Mouse (Mus musculus) midbrain, embryonic 14.5 days (tissue): ENCODE results near the gene 4931428F04Rik. TPM values are rescaled to one million over a fixed set of nuclear protein-coding genes. Genes with fewer than 3 reads are reported as not detected.

ENCODE experiments used
- ATAC-seq: fragments of 200-750 bp; cut with Nextera tagmentation; 2 replicates; pipeline ENCODE4 v1.8.0; 2017; ENCODE audit warnings: moderate number of reproducible peaks, moderate library complexity; ENCODE audit not compliant: low FRiP score, low TSS enrichment
- DNase-seq: peaks from one replicate; pipeline ENCODE4 v3.0.0-alpha.2; 2015
- H3K27ac ChIP-seq: fragments of 300-500 bp; sonication (generic); replicated peaks from 2 replicates; pipeline ENCODE4 v1.5.1; 2014; ENCODE audit warnings: mild to moderate bottlenecking, low read depth, low read length, moderate library complexity
- H3K27me3 ChIP-seq: fragments of 300-500 bp; sonication (generic); 2 replicates; pipeline ENCODE4 v1.6.1; 2014; ENCODE audit warnings: low read length, control low read depth, mixed read lengths; ENCODE audit not compliant: control insufficient read depth, insufficient read depth
- H3K36me3 ChIP-seq: fragments of 300-500 bp; sonication (generic); 2 replicates; pipeline ENCODE4 v1.6.1; 2014; ENCODE audit warnings: low read length, control low read depth; ENCODE audit not compliant: control insufficient read depth, insufficient read depth
- H3K4me1 ChIP-seq: fragments of 300-500 bp; sonication (generic); 2 replicates; pipeline ENCODE4 v1.6.1; 2014; ENCODE audit warnings: mild to moderate bottlenecking, antibody characterized with exemption, low read length, control low read depth; ENCODE audit not compliant: control insufficient read depth, insufficient read depth
- H3K4me2 ChIP-seq: fragments of 300-500 bp; sonication (generic); 2 replicates; pipeline ENCODE4 v1.6.1; 2014; ENCODE audit warnings: mild to moderate bottlenecking, low read length, moderate library complexity
- H3K4me3 ChIP-seq: fragments of 300-500 bp; sonication (generic); replicated peaks from 2 replicates; pipeline ENCODE4 v1.5.1; 2014; ENCODE audit warnings: low read depth, low read length
- H3K9ac ChIP-seq: fragments of 300-500 bp; sonication (generic); replicated peaks from 2 replicates; pipeline ENCODE4 v1.6.1; 2014; ENCODE audit warnings: mild to moderate bottlenecking, low read length, moderate library complexity
- H3K9me3 ChIP-seq: fragments of 300-500 bp; sonication (generic); 2 replicates; pipeline ENCODE4 v1.6.1; 2016; ENCODE audit warnings: low read length, control low read depth, mixed read lengths; ENCODE audit not compliant: control insufficient read depth
- WGBS: fragments of 180-500 bp; shearing (Covaris S2); extraction: QIAGEN DNeasy Blood & Tissue Kit; methylation state at CpG from one replicate; pipeline ENCODE4 v1.1.7; 2014; 5-methylcytosine and 5-hydroxymethylcytosine counted together
- polyA plus RNA-seq: library from polyadenylated mRNA; unstranded; fragments of >200 nt; fragmentation: Nextera tagmentation; extraction: Ambion mirVana; gene quantifications from 2 replicates; pipeline ENCODE4 v1.2.1, GENCODE M21; 2014

Gene 4931428F04Rik
- polyA plus RNA-seq, 1 experiment from 2014 or later: 98.8 TPM

DNA sequence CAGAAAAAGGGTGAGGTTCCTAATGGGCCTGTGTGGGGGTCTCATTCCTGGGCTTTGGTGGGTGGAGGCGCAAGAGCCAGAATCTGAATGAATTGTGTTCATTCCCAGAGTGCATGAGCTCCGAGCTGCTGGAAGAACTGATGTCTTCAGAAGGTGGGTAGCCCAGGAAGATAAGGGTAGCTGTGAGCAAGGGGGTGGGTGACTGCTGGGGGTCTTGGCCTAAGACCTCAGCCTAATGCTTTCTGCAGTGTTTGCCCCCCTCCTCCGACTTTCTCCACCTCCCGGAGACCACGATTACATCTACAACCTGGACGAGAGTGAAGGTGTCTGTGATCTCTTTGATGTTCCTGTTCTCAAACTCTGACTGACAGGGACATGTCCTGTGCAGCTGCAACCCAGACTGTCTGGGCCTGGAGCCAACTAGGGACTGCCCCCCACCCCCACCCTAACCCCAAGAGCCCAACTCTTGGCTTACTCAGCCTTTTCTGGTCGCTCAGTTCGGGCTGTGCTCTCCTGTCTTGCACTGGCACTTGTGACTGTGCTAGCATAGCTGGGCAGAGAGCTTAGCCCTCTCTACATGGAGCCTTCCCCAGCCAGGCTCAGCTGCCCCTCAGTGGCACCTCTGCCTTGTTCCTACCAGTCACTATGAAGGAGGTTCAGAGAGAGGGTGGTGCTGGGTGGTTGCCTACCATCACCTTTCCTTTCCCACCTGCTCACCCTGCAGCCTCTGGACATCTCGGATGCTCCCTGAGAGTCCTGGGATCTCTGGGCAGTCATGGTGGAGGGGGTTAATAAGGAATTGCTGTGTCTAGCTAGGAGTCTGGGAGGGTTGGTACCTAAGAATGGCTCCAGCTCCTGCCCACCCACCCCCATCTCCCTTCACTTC, 14.9 kb upstream of the 4931428F04Rik start:
- no peak overlapping the region for H3K9ac ChIP-seq
- H3K9me3 ChIP-seq: no peaks in the 10 kb centered on the region
- WGBS: 78% methylated on average over 9 of the region's 9 CpGs
- no peaks in the 10 kb centered on the region for H3K27me3 ChIP-seq
- H3K27ac ChIP-seq: no peak overlapping the region
- H3K4me2 ChIP-seq: no peak overlapping the region
- H3K36me3 ChIP-seq: peaks cover 88% of the 10 kb centered on the region
- H3K4me3 ChIP-seq: no peak overlapping the region
- H3K4me1 ChIP-seq: peaks cover 9% of the 10 kb centered on the region; the same call in 1 of the 2 replicates
- peak; percentile 49 for DNase-seq
- ATAC-seq: peak; percentile 33; the same call in 1 of the 2 replicates

DNA sequence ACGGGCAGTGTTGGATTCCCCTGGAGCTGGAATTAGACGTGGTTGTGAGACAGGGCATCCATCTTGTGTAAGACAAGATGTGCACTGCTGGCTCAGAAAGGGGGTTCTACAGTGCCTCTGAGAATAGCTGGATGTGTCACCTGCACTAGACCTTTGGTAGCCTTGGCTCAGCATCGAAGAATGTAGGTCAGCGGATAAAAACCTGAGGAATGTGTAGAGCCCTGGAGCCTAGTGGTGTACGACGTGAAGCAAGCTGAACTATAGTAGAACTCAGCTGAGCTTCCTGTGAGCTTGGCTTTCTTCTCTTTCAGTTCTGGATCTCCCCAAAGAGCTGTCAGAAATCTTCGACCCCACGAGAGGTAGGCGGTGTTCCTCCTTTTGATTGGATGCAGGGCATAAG, 14.2 kb upstream of the 4931428F04Rik start:
- Histone ChIP-seq H3K4me3 (no peak overlapping the region), H3K9ac (no peak overlapping the region), H3K27me3 (no peaks in the 10 kb centered on the region), H3K27ac (no peak overlapping the region), H3K4me2 (no peak overlapping the region), H3K9me3 (no peaks in the 10 kb centered on the region), H3K36me3 (peaks cover 87% of the 10 kb centered on the region), H3K4me1 (peaks cover 13% of the 10 kb centered on the region; the same call in 1 of the 2 replicates)
- no peak for DNase-seq
- ATAC-seq: no peak
- 89% methylated on average over 9 of the region's 9 CpGs for WGBS

DNA sequence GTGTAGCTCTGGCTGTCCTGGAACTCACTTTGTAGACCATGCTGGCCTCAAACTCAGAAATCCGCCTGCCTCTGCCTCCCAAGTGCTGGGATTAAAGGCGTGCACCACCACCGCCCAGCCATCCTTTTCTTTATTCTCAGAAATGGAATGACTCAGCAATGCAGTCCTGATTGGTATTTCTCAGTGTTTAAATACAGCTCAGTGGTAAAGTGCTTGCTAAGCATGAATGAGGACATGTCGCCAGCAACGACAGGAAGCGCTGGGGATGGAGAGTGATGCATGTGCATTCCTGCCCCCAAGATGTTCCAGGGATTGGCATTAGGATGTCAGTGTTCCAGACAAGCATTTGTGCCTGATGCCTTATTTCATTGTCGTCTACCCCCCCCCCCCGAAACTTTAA, 13.7 kb upstream of the 4931428F04Rik start:
- Histone ChIP-seq H3K27ac (no peak overlapping the region), H3K9ac (no peak overlapping the region), H3K4me1 (peaks cover 18% of the 10 kb centered on the region; the same call in 1 of the 2 replicates), H3K9me3 (no peaks in the 10 kb centered on the region), H3K4me3 (no peak overlapping the region), H3K36me3 (peaks cover 87% of the 10 kb centered on the region), H3K27me3 (no peaks in the 10 kb centered on the region), H3K4me2 (no peak overlapping the region)
- WGBS: 81% methylated on average over 8 of the region's 8 CpGs
- DNase-seq (no peak), ATAC-seq (no peak)

DNA sequence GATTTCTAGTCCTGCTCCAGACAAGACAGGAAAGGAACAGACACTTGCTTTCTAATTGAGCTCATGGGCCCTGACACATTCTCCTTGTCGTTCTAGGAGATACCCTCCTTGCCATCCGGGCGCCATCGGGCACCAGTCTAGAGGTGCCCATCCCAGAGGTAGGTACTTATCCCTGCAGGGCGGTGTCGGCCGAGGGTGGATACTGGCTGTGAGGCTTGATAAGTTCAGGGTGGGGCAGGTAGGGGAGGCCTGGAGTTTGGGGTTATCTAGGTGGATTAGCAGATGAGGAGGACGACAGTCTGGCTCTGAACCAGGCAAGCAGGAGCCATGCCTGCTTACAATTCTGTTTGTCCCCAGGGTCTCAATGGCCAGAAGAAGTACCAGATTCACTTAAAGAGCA, 10.3 kb upstream of the 4931428F04Rik start:
- H3K4me3 ChIP-seq: no peak overlapping the region
- H3K4me1 ChIP-seq: peaks cover 12% of the 10 kb centered on the region
- H3K9ac ChIP-seq: no peak overlapping the region
- WGBS: 95% methylated on average over 8 of the region's 8 CpGs
- ATAC-seq (no peak), DNase-seq (no peak)
- peaks cover 64% of the 10 kb centered on the region for H3K36me3 ChIP-seq
- no peak overlapping the region for H3K4me2 ChIP-seq
- H3K9me3 ChIP-seq: no peaks in the 10 kb centered on the region
- no peak overlapping the region for H3K27ac ChIP-seq
- no peaks in the 10 kb centered on the region for H3K27me3 ChIP-seq

DNA sequence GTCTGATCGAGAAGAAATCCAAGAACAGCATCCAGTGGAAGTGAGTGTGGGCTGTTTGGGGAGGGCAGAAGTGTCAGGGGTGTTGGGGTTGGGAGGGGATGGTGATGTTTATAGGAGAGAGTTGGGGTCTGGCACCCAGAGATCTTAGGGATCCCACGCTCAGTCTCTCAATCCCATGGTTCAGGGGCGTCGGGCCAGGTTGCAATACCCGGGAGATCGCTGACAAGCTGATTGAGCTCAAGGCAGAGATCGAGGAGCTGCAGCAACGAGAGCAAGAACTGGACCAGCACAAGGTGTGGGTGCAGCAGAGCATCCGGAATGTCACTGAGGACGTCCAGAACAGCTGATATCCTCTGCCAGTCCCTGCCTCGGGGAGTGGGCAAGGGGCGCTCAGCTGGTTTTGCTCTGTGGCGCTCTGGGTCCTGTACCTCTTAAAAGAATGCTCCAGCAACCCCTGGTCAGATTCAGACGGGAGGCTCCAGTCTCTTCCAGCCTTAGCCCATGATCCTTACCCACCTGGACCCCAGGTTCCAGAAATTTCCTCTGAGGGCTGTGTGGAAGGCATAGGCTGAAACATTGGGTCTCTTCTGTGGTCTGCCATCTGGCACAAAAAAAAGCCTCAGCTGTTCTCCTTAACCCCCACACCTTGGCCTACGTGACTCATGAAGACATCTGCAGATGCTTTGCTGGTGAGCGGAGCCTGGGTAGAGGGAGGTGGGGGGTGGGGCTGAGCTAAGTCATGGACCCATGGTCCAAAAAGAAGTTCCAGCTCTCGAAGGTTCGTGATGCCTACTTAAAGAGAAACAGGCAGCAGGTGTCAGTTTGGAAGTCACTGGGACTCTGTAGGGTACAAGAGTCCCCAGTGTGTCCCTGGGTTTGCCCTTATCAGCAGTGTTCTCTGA, 8.9 kb upstream of the 4931428F04Rik start:
- Histone ChIP-seq H3K36me3 (peaks cover 51% of the 10 kb centered on the region), H3K9ac (peak overlapping the region; percentile 93), H3K4me2 (peak overlapping the region; percentile 95), H3K27me3 (no peaks in the 10 kb centered on the region), H3K27ac (no peak overlapping the region), H3K9me3 (no peaks in the 10 kb centered on the region), H3K4me3 (peak overlapping the region; percentile 97), H3K4me1 (peaks cover 12% of the 10 kb centered on the region)
- DNase-seq (no peak), ATAC-seq (no peak)
- 60% methylated on average over 18 of the region's 18 CpGs for WGBS

DNA sequence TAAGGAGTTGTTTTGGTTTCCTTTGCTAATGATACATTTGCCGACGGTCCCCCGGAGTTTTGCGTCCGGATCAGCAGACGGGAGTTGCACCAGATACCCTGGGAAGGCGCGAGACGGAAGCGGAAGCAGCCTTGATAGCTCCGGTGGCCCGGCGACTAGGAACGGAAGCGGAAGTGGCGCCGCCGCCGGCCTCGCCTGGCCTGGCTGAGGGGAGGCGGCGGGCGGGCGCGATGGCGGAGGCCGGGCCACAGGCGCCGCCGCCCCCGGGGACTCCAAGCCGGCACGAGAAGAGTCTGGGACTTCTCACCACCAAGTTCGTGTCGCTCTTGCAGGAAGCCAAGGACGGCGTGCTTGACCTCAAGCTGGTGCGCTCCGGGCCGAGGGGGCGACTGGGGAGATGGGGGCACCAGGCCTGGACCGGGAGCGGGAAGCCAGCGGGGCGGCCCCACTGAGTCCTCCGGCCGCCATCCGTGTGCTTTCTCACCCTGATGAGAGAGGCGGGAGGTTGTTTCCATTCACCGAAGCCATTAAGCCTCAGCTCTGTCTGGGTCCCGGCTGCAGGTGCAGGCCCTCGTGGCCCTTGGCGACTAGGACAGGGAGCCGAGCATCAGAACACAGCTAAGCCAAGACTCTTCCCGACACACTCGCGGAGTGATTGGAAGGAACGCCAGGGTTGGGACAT, 8.0 kb upstream of the 4931428F04Rik start, which contains the start of gene E2f4:
Gene E2f4 (plus strand): TSS at position 153 of the 682 bp plus-strand sequence.
- WGBS: under 1% methylated on average over 58 of the region's 58 CpGs

DNA sequence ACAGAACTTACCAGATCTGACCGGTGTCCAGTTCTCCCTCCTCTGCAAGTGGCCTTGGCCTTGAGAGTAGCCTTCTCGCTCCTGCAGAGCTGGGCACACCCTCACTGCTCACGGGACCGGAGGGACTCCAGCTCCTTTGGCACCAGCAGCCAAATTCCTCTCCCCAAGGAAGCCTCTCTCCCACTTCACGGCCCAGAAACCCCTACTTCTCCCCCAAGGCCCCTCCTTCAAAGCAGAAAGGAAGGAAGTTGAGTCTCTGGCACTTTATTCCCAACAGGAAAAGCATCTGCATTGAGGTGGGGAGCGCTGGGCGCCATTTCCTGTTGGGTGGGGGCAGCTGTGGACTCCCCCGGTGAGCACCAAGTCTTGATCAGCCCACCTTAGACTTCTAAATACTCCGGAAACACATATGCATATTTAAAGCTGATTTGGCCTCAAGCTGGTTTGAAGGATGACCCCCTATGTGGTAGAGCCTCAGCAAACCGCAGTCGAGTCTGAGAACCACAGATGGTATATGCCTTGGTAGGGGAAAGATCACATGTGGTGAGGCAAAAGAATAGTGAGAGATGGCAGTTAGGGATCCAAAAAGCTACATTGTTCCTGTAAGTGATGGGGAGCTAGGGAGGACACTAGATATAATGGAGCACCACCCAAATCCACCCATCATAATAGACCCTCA, 6.4 kb upstream of the 4931428F04Rik start, which contains the start of gene Exoc3l:
Gene Exoc3l (minus strand): TSS at position 207 of the 679 bp plus-strand sequence.
- peaks cover 12% of the 10 kb centered on the region for H3K4me1 ChIP-seq
- H3K9me3 ChIP-seq: no peaks in the 10 kb centered on the region
- no peak for DNase-seq
- WGBS: 71% methylated on average over 11 of the region's 11 CpGs
- no peak for ATAC-seq
- peak within 1 kb of the TSS; percentile 97 for H3K4me3 ChIP-seq
- H3K4me2 ChIP-seq: peak within 1 kb of the TSS; percentile 95
- peaks cover 25% of the 10 kb centered on the region for H3K36me3 ChIP-seq
- peaks cover 3% of the 10 kb centered on the region; the same call in 1 of the 2 replicates for H3K27me3 ChIP-seq
- no peak within 1 kb of the TSS for H3K27ac ChIP-seq
- no peak within 1 kb of the TSS for H3K9ac ChIP-seq

More for the DNA sequence above, 8.0 kb upstream of the 4931428F04Rik start, which contains the start of gene E2f4:
- Histone ChIP-seq H3K9me3 (no peaks in the 10 kb centered on the region), H3K27me3 (no peaks in the 10 kb centered on the region), H3K36me3 (peaks cover 41% of the 10 kb centered on the region), H3K4me1 (peaks cover 12% of the 10 kb centered on the region), H3K4me2 (peak within 1 kb of the TSS; percentile 95), H3K9ac (peak within 1 kb of the TSS; percentile 93), H3K27ac (peak within 1 kb of the TSS; percentile 68), H3K4me3 (peak within 1 kb of the TSS; percentile 97)
- DNase-seq: peak; percentile 96
- peak; percentile 91 for ATAC-seq
